Mouse (Mus musculus) midbrain, embryonic 11.5 days (tissue): ENCODE results near the gene Lpcat2b. TPM values are rescaled to one million over a fixed set of nuclear protein-coding genes. Genes with fewer than 3 reads are reported as not detected.
"Not testable (repeated sequence)": the region's sequence is repeated elsewhere in the genome, so short reads cannot be mapped to it uniquely, and the experiment has no call there.

Experiments
- ATAC-seq: fragments of 200-750 bp; cut with Nextera tagmentation; 2 replicates; pipeline ENCODE4 v1.8.0; 2017; ENCODE audit warnings: moderate TSS enrichment, moderate library complexity; ENCODE audit not compliant: low FRiP score
- DNase-seq: peaks from one replicate; pipeline ENCODE4 v3.0.0; 2015; ENCODE audit warnings: low spot score; ENCODE audit errors: missing footprints
- H3K27ac ChIP-seq: fragments of 300-500 bp; sonication (generic); 2 replicates; pipeline ENCODE4 v1.5.1; 2014; ENCODE audit warnings: low read depth, low read length
- H3K27me3 ChIP-seq: fragments of 300-500 bp; sonication (generic); 2 replicates; pipeline ENCODE4 v1.6.1; 2014; ENCODE audit warnings: mild to moderate bottlenecking, low read length, moderate library complexity, mixed read lengths; ENCODE audit not compliant: control insufficient read depth, insufficient read depth
- H3K36me3 ChIP-seq: fragments of 300-500 bp; sonication (generic); 2 replicates; pipeline ENCODE4 v1.6.1; 2014; ENCODE audit warnings: mild to moderate bottlenecking, low read length, moderate library complexity, mixed read lengths; ENCODE audit not compliant: control insufficient read depth, insufficient read depth
- H3K4me1 ChIP-seq: fragments of 300-500 bp; sonication (generic); 2 replicates; pipeline ENCODE4 v1.6.1; 2014; ENCODE audit warnings: low read length; ENCODE audit not compliant: control insufficient read depth, insufficient read depth
- H3K4me2 ChIP-seq: fragments of 300-500 bp; sonication (generic); 2 replicates; pipeline ENCODE4 v1.6.1; 2014; ENCODE audit warnings: mild to moderate bottlenecking, moderate library complexity
- H3K4me3 ChIP-seq: fragments of 300-500 bp; sonication (generic); 2 replicates; pipeline ENCODE4 v1.5.1; 2014; ENCODE audit warnings: low read depth, low read length
- H3K9ac ChIP-seq: fragments of 300-500 bp; sonication (generic); 2 replicates; pipeline ENCODE4 v1.6.1; 2014; ENCODE audit warnings: low read length
- H3K9me3 ChIP-seq: fragments of 300-500 bp; sonication (generic); 2 replicates; pipeline ENCODE4 v1.6.1; 2016; ENCODE audit warnings: low read length; ENCODE audit not compliant: control insufficient read depth
- WGBS: fragments of 180-500 bp; shearing (Covaris S2); extraction: QIAGEN DNeasy Blood & Tissue Kit; methylation state at CpG from one replicate; pipeline ENCODE4 v1.1.7; 2014; 5-methylcytosine and 5-hydroxymethylcytosine counted together
- polyA plus RNA-seq: library from polyadenylated mRNA; unstranded; fragments of >200 nt; fragmentation: Nextera tagmentation; extraction: Ambion mirVana; gene quantifications from 2 replicates; pipeline ENCODE4 v1.2.1, GENCODE M21; 2014

Gene Lpcat2b
- polyA plus RNA-seq: not detected in 2 replicates

- H3K4me3 ChIP-seq: no peak within 1 kb of the TSS
- H3K36me3 ChIP-seq: no peaks in the 10 kb centered on the region
- H3K9me3 ChIP-seq: no peaks in the 10 kb centered on the region
- H3K27ac ChIP-seq: no peak within 1 kb of the TSS
- H3K4me2 ChIP-seq: no peak within 1 kb of the TSS
- no peak within 1 kb of the TSS for H3K9ac ChIP-seq
- 81% methylated on average over 3 of the region's 3 CpGs for WGBS
- ATAC-seq (no peak), DNase-seq (no peak)
- H3K4me1 ChIP-seq: no peaks in the 10 kb centered on the region
- H3K27me3 ChIP-seq: no peaks in the 10 kb centered on the region
Observed at GRCm38 (mm10) chr5:107431249-107431648, at the start of gene Lpcat2b. TSS of gene Lpcat2b (plus strand) at chr5:107431549.

GRCm38 (mm10) chr5:107386448-107386847, 44.9 kb upstream of the Lpcat2b start:
- not testable (repeated sequence) for H3K4me2 ChIP-seq, ATAC-seq, H3K36me3 ChIP-seq, H3K4me3 ChIP-seq, DNase-seq, H3K27me3 ChIP-seq, H3K27ac ChIP-seq, H3K9me3 ChIP-seq, H3K4me1 ChIP-seq, H3K9ac ChIP-seq

- Histone ChIP-seq H3K4me1 (no peaks in the 10 kb centered on the region), H3K27ac (no peak overlapping the region), H3K36me3 (no peaks in the 10 kb centered on the region), H3K4me3 (no peak overlapping the region), H3K9ac (no peak overlapping the region), H3K4me2 (no peak overlapping the region), H3K27me3 (no peaks in the 10 kb centered on the region), H3K9me3 (no peaks in the 10 kb centered on the region)
- 92% methylated on average over 1 of the region's 1 CpGs for whole genome bisulfite sequencing
- DNase-seq (no peak), ATAC-seq (no peak)
Observed at GRCm38 (mm10) chr5:107387788-107388187, 43.6 kb upstream of the Lpcat2b start.

- ATAC-seq (no peak), DNase-seq (no peak)
- Histone ChIP-seq H3K9ac (no peak overlapping the region), H3K4me1 (no peaks in the 10 kb centered on the region), H3K4me2 (no peak overlapping the region), H3K4me3 (no peak overlapping the region), H3K27me3 (no peaks in the 10 kb centered on the region), H3K9me3 (no peaks in the 10 kb centered on the region), H3K27ac (no peak overlapping the region), H3K36me3 (no peaks in the 10 kb centered on the region)
- 88% methylated on average over 2 of the region's 2 CpGs for WGBS
Observed at GRCm38 (mm10) chr5:107389373-107389772, 42.0 kb upstream of the Lpcat2b start.

- no peak for DNase-seq
- H3K4me2 ChIP-seq: no peak overlapping the region
- H3K9me3 ChIP-seq: no peaks in the 10 kb centered on the region
- 76% methylated on average over 2 of the region's 2 CpGs for WGBS
- no peak for ATAC-seq
- H3K4me1 ChIP-seq: no peaks in the 10 kb centered on the region
- H3K27ac ChIP-seq: no peak overlapping the region
- no peaks in the 10 kb centered on the region for H3K27me3 ChIP-seq
- H3K4me3 ChIP-seq: no peak overlapping the region
- H3K9ac ChIP-seq: no peak overlapping the region
- H3K36me3 ChIP-seq: no peaks in the 10 kb centered on the region
Observed at GRCm38 (mm10) chr5:107394437-107394836, 36.9 kb upstream of the Lpcat2b start.

- Histone ChIP-seq H3K27ac (no peak within 1 kb of the TSS), H3K4me3 (peak within 1 kb of the TSS; percentile 63), H3K4me1 (peaks cover 3% of the 10 kb centered on the region; the same call in 1 of the 2 replicates), H3K27me3 (peaks cover 25% of the 10 kb centered on the region), H3K4me2 (peak within 1 kb of the TSS; percentile 98), H3K9me3 (no peaks in the 10 kb centered on the region), H3K9ac (peak within 1 kb of the TSS; percentile 63), H3K36me3 (no peaks in the 10 kb centered on the region)
- DNase-seq (no peak), ATAC-seq (no peak)
- WGBS: 20% methylated on average over 5 of the region's 5 CpGs
Observed at GRCm38 (mm10) chr5:107402436-107402835, 28.9 kb upstream of the Lpcat2b start, which contains the start of gene Ephx4. TSS of gene Ephx4 (plus strand) at chr5:107402736.

GRCm38 (mm10) chr5:107403011-107403946, 28.1 kb upstream of the Lpcat2b start:
- WGBS: 0% methylated on average over 79 of the region's 80 CpGs
- ATAC-seq (peak; percentile 87), DNase-seq (peak; percentile 94)
- peak overlapping the region; percentile 63 for H3K9ac ChIP-seq
- no peaks in the 10 kb centered on the region for H3K36me3 ChIP-seq
- H3K27ac ChIP-seq: no peak overlapping the region
- no peaks in the 10 kb centered on the region for H3K9me3 ChIP-seq
- H3K4me2 ChIP-seq: peak overlapping the region; percentile 98
- peak overlapping the region; percentile 63 for H3K4me3 ChIP-seq
- peaks cover 3% of the 10 kb centered on the region; the same call in 1 of the 2 replicates for H3K4me1 ChIP-seq
- H3K27me3 ChIP-seq: peaks cover 25% of the 10 kb centered on the region

GRCm38 (mm10) chr5:107403947-107404684, 27.2 kb upstream of the Lpcat2b start:
- peak overlapping the region; percentile 98 for H3K4me2 ChIP-seq
- no peak overlapping the region for H3K27ac ChIP-seq
- 35% methylated on average over 12 of the region's 12 CpGs for WGBS
- peak overlapping the region; percentile 63 for H3K4me3 ChIP-seq
- H3K9ac ChIP-seq: peak overlapping the region; percentile 63
- no peaks in the 10 kb centered on the region for H3K36me3 ChIP-seq
- DNase-seq (peak; percentile 86), ATAC-seq (no peak)
- peaks cover 25% of the 10 kb centered on the region for H3K27me3 ChIP-seq
- H3K9me3 ChIP-seq: no peaks in the 10 kb centered on the region
- H3K4me1 ChIP-seq: peaks cover 3% of the 10 kb centered on the region; the same call in 1 of the 2 replicates

GRCm38 (mm10) chr5:107405361-107405760, 26.0 kb upstream of the Lpcat2b start:
- Histone ChIP-seq H3K9ac (no peak overlapping the region), H3K27me3 (peaks cover 25% of the 10 kb centered on the region), H3K36me3 (no peaks in the 10 kb centered on the region), H3K27ac (no peak overlapping the region), H3K4me2 (no peak overlapping the region), H3K9me3 (no peaks in the 10 kb centered on the region), H3K4me1 (peaks cover 3% of the 10 kb centered on the region; the same call in 1 of the 2 replicates), H3K4me3 (no peak overlapping the region)
- no peak for ATAC-seq
- no peak for DNase-seq
- 83% methylated on average over 4 of the region's 4 CpGs for WGBS
